Mouse (Mus musculus) heart, postnatal 0 days (tissue): ENCODE measurements around the gene Rpl29.

Source experiments
- CTCF ChIP-seq: IDR thresholded peaks from 2 replicates; pipeline ENCODE4 v1.5.1; 2016; ENCODE audit warnings: antibody characterized with exemption, control low read depth, low read depth
- EP300 ChIP-seq: IDR thresholded peaks from 2 replicates; pipeline ENCODE4 v1.6.1; 2016; ENCODE audit warnings: antibody characterized with exemption, low read depth

DNA sequence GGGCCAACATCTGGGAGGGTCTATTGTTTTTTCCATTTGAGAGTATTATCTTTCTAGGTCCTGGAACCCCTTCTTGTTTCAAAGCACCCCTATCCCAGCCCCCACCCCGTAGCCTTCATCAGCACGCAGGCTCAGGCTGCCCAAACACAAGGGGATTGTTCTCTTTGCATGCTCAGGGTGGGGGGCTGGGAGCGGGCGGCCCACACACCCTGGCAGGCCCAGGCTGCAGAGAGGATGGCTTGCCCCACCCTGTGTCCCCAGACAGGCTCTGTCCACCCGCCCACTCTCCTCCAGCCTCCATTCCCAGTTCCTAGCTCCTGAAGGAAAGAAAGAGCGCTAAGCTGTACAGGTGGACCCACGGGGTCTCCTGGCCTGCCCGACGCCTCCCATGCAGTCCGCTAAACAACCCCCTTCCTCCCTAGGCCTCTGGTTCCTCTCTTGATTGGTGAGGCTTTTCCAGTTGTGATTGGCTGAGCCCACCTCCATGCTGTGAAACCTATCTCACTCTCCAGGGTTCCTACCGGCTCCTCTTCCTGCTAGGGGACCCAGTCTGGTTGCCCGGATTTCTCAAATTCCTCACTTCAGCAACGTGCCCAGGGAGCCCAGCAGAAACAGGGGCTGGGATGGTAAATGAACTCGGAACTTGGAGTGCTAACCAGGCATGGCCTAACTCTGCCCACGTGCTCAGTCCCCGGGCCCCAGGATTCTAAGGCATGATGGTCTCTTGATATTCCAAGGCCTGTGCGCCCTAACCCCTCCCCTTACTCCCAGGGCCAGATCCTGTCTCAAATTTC lies 25.8 kb downstream of the Rpl29 start:
- no peak for TF ChIP-seq CTCF
- TF ChIP-seq EP300: no peak
